Mouse (Mus musculus) embryo, embryonic 11.5 days (tissue): Measurements from ENCODE around the gene Arpp21.

Source experiments
- DNase-seq: peaks from one replicate; pipeline ENCODE4 v3.0.0-alpha.2; 2012; ENCODE audit warnings: low read depth, low spot score

Gene Arpp21

GRCm38 (mm10) chr9:112231383-112231782, 4.4 kb downstream of the Arpp21 start:
- DNase-seq = no peak

GRCm38 (mm10) chr9:112230716-112231361, 4.9 kb downstream of the Arpp21 start:
- DNase-seq = no peak

GRCm38 (mm10) chr9:112228470-112228869, 7.3 kb downstream of the Arpp21 start:
- DNase-seq = no peak

- DNase-seq = no peak
Measured at GRCm38 (mm10) chr9:112227174-112227573, 8.6 kb downstream of the Arpp21 start.

- no peak for DNase-seq
Measured at GRCm38 (mm10) chr9:112226511-112226910, 9.2 kb downstream of the Arpp21 start.

DNA sequence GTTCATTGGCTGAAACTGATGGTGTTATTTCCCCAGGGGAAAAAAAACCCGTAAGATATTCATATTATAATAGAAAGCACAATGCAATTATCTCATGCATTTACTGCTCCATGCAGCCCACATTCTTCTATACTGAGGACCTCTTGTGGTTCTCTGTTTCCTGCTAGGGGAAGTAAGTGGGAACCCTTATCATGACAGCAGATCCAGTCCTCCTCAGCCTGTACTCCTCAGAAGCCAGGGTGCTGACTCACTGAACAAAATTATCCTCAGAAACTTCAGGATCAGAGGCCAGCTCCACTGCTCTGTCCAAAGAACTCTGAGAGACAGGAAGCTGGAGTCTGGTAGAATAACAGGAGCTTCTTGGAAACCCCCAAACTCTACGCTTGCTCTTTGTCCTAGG, 10.7 kb downstream of the Arpp21 start:
- no peak for DNase-seq

- no peak for DNase-seq
Measured at GRCm38 (mm10) chr9:112219372-112219771, 16.4 kb downstream of the Arpp21 start.

DNA sequence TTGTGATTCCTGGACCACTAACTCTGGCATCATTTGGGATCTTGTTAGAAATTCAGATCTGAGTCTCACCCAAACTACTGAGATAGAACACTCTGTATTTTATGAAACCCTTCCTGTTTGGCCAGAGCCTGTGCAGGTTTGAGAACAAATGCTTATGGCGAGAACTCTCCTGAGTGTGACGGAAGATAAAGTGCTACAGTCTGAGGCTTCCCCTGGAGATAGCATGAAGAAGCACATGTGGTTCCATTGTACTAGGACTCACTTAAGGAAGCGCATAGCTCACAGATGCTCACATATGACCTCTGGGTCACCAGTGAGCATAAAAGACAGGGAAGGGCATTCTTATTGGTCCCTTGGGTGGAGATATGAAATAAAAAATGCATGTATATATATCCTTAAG, 17.5 kb downstream of the Arpp21 start:
- no peak for DNase-seq

DNA sequence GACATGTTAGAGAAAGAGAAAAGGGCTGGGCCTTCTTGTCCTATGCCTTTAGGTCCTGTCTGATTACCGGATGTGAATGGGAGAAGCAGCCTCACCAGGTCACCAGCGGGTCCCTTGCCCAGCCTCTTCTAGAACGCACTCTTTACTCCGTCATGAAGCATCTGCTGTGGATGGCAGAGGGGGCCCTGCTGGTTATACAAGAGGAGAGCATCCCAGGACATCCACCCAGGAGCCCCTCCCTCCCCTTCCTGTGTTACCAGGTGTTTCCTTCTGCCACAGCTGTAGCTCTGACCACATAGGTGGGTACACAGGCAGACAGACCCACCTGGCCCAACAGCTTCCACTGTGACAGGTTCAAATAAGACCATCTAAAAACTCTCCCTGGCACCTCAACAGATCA, 18.6 kb downstream of the Arpp21 start:
- no peak for DNase-seq

DNA sequence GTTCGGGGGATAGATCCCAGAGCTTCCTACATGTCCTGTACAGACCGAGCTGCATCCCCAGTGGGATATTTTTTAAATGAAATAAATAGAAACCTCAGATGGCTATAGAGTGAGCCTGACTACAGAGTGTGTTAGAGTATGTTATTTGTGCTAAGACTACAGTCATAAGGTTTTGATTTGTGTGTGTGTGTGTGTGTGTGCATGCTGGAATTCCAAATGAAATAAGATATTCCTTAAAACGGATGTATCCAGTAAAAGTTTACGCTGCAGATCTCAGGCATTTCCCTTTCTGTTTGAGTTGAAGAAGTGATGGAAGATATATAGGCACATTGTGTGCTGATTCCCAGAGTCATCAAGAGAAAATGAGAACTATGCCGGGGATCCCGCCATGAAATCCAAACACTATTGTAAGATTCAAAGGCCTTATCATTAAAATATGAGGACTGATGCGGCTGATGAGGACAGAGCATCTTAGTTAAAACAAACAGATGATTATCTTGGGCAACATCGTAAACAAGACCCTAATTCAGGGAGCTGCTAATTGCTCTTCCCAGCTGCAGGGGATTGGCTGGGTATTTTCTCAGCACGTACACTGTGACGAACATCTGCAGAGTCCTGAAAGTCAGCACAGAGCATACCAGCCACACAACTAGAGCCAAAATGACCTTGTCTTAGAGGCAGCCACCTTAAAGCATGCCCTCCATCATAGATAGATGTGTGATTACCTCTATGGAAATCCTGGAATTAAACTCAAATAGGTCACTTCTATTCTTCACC, 20.5 kb downstream of the Arpp21 start:
- DNase-seq = no peak

- DNase-seq = no peak
Measured at GRCm38 (mm10) chr9:112213411-112214255, 22.1 kb downstream of the Arpp21 start.

DNA sequence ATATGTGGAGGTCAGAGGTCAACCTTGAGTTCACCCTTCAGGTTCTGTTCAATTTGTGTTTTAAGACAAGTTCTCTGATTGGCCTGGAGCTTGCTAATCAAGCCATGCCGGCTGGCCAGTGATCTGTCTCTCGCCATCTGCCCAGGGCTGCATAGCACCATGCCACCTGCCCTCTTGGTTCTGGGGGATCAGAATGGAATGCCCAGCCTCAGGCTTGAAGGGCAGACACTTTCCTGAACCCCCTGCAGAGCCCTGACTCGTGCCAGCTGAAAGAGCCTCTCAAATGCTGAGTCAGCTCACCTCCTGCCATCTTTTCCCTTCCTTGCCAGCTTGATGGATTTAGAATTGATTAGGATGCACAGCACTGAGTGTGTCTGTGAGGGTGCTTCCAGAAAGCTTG, 25.9 kb downstream of the Arpp21 start:
- no peak for DNase-seq

- no peak for DNase-seq
Measured at GRCm38 (mm10) chr9:112207767-112208166, 28.0 kb downstream of the Arpp21 start.

DNA sequence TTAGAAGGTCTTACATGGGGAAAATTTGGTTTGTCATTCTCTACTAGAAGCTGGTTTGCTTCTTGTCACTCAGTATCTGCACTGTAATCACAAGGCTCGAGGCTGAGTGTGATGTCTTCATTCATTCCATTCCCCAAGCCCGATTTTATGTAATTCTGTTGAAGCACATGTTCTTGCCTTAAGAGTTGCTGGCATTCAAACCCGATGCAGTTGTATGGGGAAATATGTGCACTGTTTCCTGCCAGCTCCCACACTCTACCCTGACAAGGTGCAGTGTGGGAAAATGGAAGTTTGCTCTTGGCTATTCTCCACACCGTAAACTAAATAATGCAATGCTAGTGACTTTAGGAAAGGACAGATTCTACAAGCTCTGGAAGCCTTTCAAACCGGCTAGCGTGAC, 37.4 kb downstream of the Arpp21 start:
- DNase-seq = no peak

- no peak for DNase-seq
Measured at GRCm38 (mm10) chr9:112194049-112194448, 41.7 kb downstream of the Arpp21 start.

DNA sequence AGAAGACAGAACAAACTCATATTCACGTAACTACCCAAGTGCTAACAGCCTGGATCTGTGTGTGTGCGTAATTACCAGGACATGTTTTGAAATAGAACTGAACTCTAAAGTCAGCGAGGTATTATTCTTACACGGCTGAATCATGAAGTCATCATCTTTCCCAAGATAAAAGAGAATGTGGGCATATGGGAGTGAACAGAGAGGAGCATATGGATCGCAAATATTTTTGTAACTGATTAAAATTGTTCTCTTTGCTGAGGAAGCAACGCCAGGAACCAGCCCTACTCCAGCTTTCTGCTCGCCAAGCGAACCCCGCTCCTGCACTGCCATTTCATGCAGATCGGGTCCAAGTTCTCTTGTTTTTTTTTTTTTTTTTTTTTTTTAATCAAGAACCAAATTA, 46.3 kb downstream of the Arpp21 start:
- no peak for DNase-seq

DNA sequence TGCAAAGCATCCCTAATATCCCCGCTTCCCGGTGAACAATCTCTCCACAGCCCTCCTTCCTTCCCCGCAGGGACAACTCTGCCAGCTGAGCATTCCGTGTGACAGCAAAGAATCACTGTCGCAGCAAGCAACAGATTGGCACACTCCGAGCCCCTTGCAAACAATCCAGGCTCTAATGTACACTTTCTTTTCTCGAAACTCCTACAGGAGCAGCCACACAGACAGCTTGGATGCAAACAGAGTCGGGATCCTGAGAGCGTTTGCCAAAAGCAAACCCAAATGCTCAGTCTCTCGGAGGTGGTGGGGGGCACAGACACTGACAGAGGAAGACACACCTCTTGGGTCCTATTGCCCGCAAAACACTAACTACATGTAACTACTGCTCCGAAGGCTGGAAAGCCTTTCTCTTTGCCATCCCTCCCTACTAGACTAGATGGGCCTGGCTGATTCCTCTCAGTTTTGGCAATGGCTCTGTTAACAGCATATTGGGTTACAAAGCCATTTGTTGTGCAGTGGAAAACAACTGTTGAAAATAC, 47.3 kb downstream of the Arpp21 start:
- no peak for DNase-seq

GRCm38 (mm10) chr9:112187667-112188066, 48.1 kb downstream of the Arpp21 start:
- no peak for DNase-seq

GRCm38 (mm10) chr9:112186336-112187305, 49.1 kb downstream of the Arpp21 start:
- no peak for DNase-seq

DNA sequence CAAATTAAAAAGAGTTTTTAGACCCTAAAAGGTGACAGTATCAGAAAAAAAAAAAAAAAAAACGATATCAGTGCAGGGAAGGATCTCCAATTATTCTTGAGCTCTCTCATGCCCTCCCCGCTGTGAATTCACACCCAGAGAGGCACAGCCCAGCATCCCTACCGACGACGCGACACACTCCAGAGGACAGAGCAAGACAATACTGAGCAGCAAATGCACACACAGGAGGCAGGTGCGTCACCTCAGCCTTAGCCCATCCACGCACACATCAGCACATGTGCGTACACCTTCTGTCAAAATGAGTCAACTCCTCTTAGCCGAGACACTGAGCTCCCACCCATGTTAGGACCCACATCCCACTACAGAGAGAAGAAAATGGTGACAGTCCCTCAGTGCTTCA, 50.0 kb downstream of the Arpp21 start:
- no peak for DNase-seq

GRCm38 (mm10) chr9:112182738-112183137, 53.0 kb downstream of the Arpp21 start:
- DNase-seq = no peak
